Mouse (Mus musculus) MEL (cell line): Measurements from ENCODE around the gene Mxd4. TPM values are rescaled to one million over a fixed set of nuclear protein-coding genes. Genes with fewer than 3 reads are reported as not detected.
A peak's percentile ranks its signal among the peaks of the same experiment; 100 is the strongest.

ENCODE experiments used
- DNase-seq: peaks from one replicate; pipeline ENCODE4 v3.0.0; 2011; ENCODE audit warnings: low read depth, low spot score
- H3K27ac ChIP-seq: 2 replicates; pipeline ENCODE4 v1.5.1; 2012; ENCODE audit warnings: low read depth, mild to moderate bottlenecking, control low read depth, low read length, moderate library complexity; ENCODE audit not compliant: control insufficient read depth
- H3K27me3 ChIP-seq, 2 experiments: fragments of 150-350 bp in 1 of 2; sonication (generic) in 1 of 2; 2 replicates each; pipeline ENCODE4 v1.6.1; 2012; ENCODE audit warnings: low read length in 2 of 2, mild to moderate bottlenecking in 2 of 2, improper control_type of control experiment in 1 of 2, moderate library complexity in 1 of 2; ENCODE audit not compliant: insufficient read depth in 2 of 2, control insufficient read depth in 1 of 2
- H3K36me3 ChIP-seq, 2 experiments: 2 replicates each; pipeline ENCODE4 v1.6.1; 2012 to 2014; ENCODE audit warnings: low read length in 2 of 2, improper control_type of control experiment in 1 of 2, inconsistent platforms in 1 of 2, mild to moderate bottlenecking in 1 of 2; ENCODE audit not compliant: insufficient read depth in 2 of 2, control insufficient read depth in 1 of 2
- H3K4me1 ChIP-seq, 2 experiments: fragments of 150-350 bp in 1 of 2; sonication (generic) in 1 of 2; 2 replicates each; pipeline ENCODE4 v1.6.1; 2012; ENCODE audit warnings: low read length in 2 of 2, improper control_type of control experiment in 1 of 2, mild to moderate bottlenecking in 1 of 2; ENCODE audit not compliant: insufficient read depth in 2 of 2, control insufficient read depth in 1 of 2
- H3K4me3 ChIP-seq, 2 experiments: fragments of 150-350 bp in 1 of 2; sonication (generic) in 1 of 2; 2 replicates each; pipeline ENCODE4 v1.5.1; 2012; ENCODE audit warnings: low read depth in 2 of 2, low read length in 2 of 2, mild to moderate bottlenecking in 2 of 2, moderate library complexity in 2 of 2, control low read depth in 1 of 2, improper control_type of control experiment in 1 of 2; ENCODE audit not compliant: control insufficient read depth in 1 of 2, insufficient read depth in 1 of 2
- H3K79me2 ChIP-seq: 2 replicates; pipeline ENCODE4 v1.6.1; 2012; ENCODE audit warnings: mild to moderate bottlenecking, low read length, moderate library complexity; ENCODE audit not compliant: control insufficient read depth, poor library complexity, insufficient read depth
- H3K9ac ChIP-seq: 2 replicates; pipeline ENCODE4 v1.6.1; 2012; ENCODE audit warnings: low read depth, mild to moderate bottlenecking, control low read depth, low read length, moderate library complexity; ENCODE audit not compliant: control insufficient read depth, poor library complexity, severe bottlenecking
- H3K9me3 ChIP-seq: fragments of 150-350 bp; sonication (generic); replicated peaks from 2 replicates; pipeline ENCODE4 v1.6.1; 2012; ENCODE audit warnings: mild to moderate bottlenecking, low read length, improper control_type of control experiment, moderate library complexity; ENCODE audit not compliant: insufficient read depth
- BHLHE40 ChIP-seq: IDR thresholded peaks from 2 replicates; pipeline ENCODE4 v1.6.1; 2012; ENCODE audit warnings: low read depth, mild to moderate bottlenecking, inconsistent platforms, low read length, improper control_type of control experiment, borderline replicate concordance
- CHD1 ChIP-seq: IDR thresholded peaks from 2 replicates; pipeline ENCODE4 v1.6.1; 2012; ENCODE audit warnings: low read depth, mild to moderate bottlenecking, inconsistent platforms, low read length, improper control_type of control experiment
- CHD2 ChIP-seq: IDR thresholded peaks from 2 replicates; pipeline ENCODE4 v1.6.1; 2011; ENCODE audit warnings: low read length, improper control_type of control experiment
- CTCF ChIP-seq, 3 experiments: IDR thresholded peaks in 2 of 3; conservative IDR thresholded peaks in 1 of 3; 2 replicates each; pipeline ENCODE4 v1.5.1; 2011 to 2012; ENCODE audit warnings: low read length in 3 of 3, low read depth in 2 of 3, mild to moderate bottlenecking in 2 of 3, improper control_type of control experiment in 1 of 3, inconsistent platforms in 1 of 3, mixed read lengths in 1 of 3, moderate library complexity in 1 of 3; ENCODE audit not compliant: control insufficient read depth in 1 of 3, insufficient read depth in 1 of 3, poor library complexity in 1 of 3, severe bottlenecking in 1 of 3
- E2F4 ChIP-seq: IDR thresholded peaks from 2 replicates; pipeline ENCODE4 v1.6.1; 2011; ENCODE audit warnings: low read depth, low read length, improper control_type of control experiment, borderline replicate concordance
- ELF1 ChIP-seq: IDR thresholded peaks from 2 replicates; pipeline ENCODE4 v1.6.1; 2014; ENCODE audit warnings: low read depth, mild to moderate bottlenecking, inconsistent platforms, low read length, improper control_type of control experiment, moderate library complexity
- EP300 ChIP-seq, 2 experiments: IDR thresholded peaks; 2 replicates each; pipeline ENCODE4 v1.6.1; 2011; ENCODE audit warnings: improper control_type of control experiment in 2 of 2, low read length in 2 of 2, low read depth in 1 of 2, mild to moderate bottlenecking in 1 of 2
- GATA1 ChIP-seq: IDR thresholded peaks from 2 replicates; pipeline ENCODE4 v1.6.1; 2011; ENCODE audit warnings: low read depth, low read length, improper control_type of control experiment
- HCFC1 ChIP-seq: IDR thresholded peaks from 2 replicates; pipeline ENCODE4 v1.6.1; 2012; ENCODE audit warnings: low read depth, mild to moderate bottlenecking, inconsistent platforms, low read length, improper control_type of control experiment, moderate library complexity
- JUND ChIP-seq: IDR thresholded peaks from 2 replicates; pipeline ENCODE4 v1.6.1; 2011; ENCODE audit warnings: low read depth, mild to moderate bottlenecking, improper control_type of control experiment, low read length
- MAFK ChIP-seq: IDR thresholded peaks from 2 replicates; pipeline ENCODE4 v1.6.1; 2011; ENCODE audit warnings: low read depth, mild to moderate bottlenecking, low read length, improper control_type of control experiment, borderline replicate concordance
- MAX ChIP-seq: IDR thresholded peaks from 2 replicates; pipeline ENCODE4 v1.6.1; 2011; ENCODE audit warnings: low read length, improper control_type of control experiment
- MXI1 ChIP-seq: IDR thresholded peaks from 2 replicates; pipeline ENCODE4 v1.6.1; 2011; ENCODE audit warnings: mild to moderate bottlenecking, low read depth, low read length, improper control_type of control experiment
- NELFE ChIP-seq: IDR thresholded peaks from 2 replicates; pipeline ENCODE4 v1.6.1; 2011; ENCODE audit warnings: low read depth, low read length, improper control_type of control experiment
- NRF1 ChIP-seq: IDR thresholded peaks from 2 replicates; pipeline ENCODE4 v1.6.1; 2014; ENCODE audit warnings: low read depth, mild to moderate bottlenecking, inconsistent platforms, low read length, improper control_type of control experiment, moderate library complexity; ENCODE audit not compliant: poor library complexity, insufficient read depth, severe bottlenecking
- POLR2AphosphoS5 ChIP-seq: IDR thresholded peaks from 2 replicates; pipeline ENCODE4 v1.6.1; 2012; ENCODE audit warnings: low read depth, borderline replicate concordance, mild to moderate bottlenecking, inconsistent platforms, low read length, moderate library complexity, mixed read lengths
- RAD21 ChIP-seq: IDR thresholded peaks from 2 replicates; pipeline ENCODE4 v1.6.1; 2011; ENCODE audit warnings: mild to moderate bottlenecking, low read depth, low read length, improper control_type of control experiment
- RCOR1 ChIP-seq: IDR thresholded peaks from 2 replicates; pipeline ENCODE4 v1.6.1; 2012; ENCODE audit warnings: low read depth, mild to moderate bottlenecking, inconsistent platforms, low read length, improper control_type of control experiment
- SIN3A ChIP-seq: IDR thresholded peaks from 2 replicates; pipeline ENCODE4 v1.6.1; 2012; ENCODE audit warnings: low read length, improper control_type of control experiment, inconsistent platforms
- TAL1 ChIP-seq: IDR thresholded peaks from 2 replicates; pipeline ENCODE4 v1.6.1; 2012; ENCODE audit warnings: mild to moderate bottlenecking, inconsistent platforms, low read length, moderate library complexity, mixed read lengths
- USF1 ChIP-seq: IDR thresholded peaks from 2 replicates; pipeline ENCODE4 v1.6.1; 2014; ENCODE audit warnings: low read depth, mild to moderate bottlenecking, inconsistent platforms, low read length, improper control_type of control experiment, moderate library complexity
- USF2 ChIP-seq, 2 experiments: IDR thresholded peaks; 2 replicates each; pipeline ENCODE4 v1.6.1; 2011 to 2012; ENCODE audit warnings: improper control_type of control experiment in 2 of 2, low read length in 2 of 2, borderline replicate concordance in 1 of 2, inconsistent platforms in 1 of 2, low read depth in 1 of 2, mild to moderate bottlenecking in 1 of 2; ENCODE audit not compliant: insufficient read depth in 1 of 2
- ZMIZ1 ChIP-seq: IDR thresholded peaks from 2 replicates; pipeline ENCODE4 v1.6.1; 2012; ENCODE audit warnings: low read depth, mild to moderate bottlenecking, inconsistent platforms, low read length, improper control_type of control experiment, moderate library complexity
- ZNF384 ChIP-seq: IDR thresholded peaks from 2 replicates; pipeline ENCODE4 v1.6.1; 2012; ENCODE audit warnings: low read depth, mild to moderate bottlenecking, inconsistent platforms, low read length, improper control_type of control experiment
- polyA plus RNA-seq, 2 experiments: library from polyadenylated mRNA; stranded (reverse) in 1 of 2; unstranded in 1 of 2; fragments of >175 nt in 1 of 2; fragments of >200 nt in 1 of 2; gene quantifications; 2 replicates each; pipeline versions ENCODE4 v1.2.1 to v1.2.4; 2012; ENCODE audit warnings: low replicate concordance in 2 of 2, low read depth in 1 of 2; ENCODE audit not compliant: insufficient read length in 2 of 2, insufficient read depth in 1 of 2, missing spikeins in 1 of 2
- total RNA-seq: library from RNA; depleted of rRNA; stranded (reverse); fragments of 300-350 nt; gene quantifications from 2 replicates; pipeline ENCODE4 v1.2.3, GENCODE M21; 2012

The Mxd4 gene
- total and polyA plus RNA-seq, 3 experiments = 9.7 to 13.3 TPM; not detected in 1

DNA sequence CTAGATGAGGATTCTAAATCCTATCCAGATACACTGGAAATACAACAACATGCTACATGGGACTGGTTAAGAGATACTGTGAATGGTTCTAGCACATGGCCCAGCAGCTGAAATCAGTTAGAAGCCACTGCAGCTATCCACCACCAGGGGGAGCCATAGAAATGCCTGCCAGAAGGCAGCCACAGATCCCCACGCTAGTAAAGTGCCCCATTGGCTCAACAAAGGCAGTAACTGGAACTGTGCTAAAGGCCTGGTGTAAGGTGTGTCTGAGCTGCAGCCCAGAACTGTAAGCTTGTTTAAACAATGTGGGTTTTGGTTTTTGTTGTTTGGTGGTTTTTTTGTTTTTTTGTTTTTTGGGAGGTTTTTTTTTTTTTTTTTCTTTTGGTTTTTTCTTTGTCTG is 22.8 kb upstream of the Mxd4 start (continued):
- TF ChIP-seq CHD1 (no peak), MXI1 (no peak), CTCF (IDR thresholded peaks at IDR 0.05 in 2 of 3, conservative IDR thresholded peaks at IDR 0.05 in 1 of 3; ENCODE audit: control insufficient read depth in 1 of 3, insufficient read depth in 1 of 3, low read depth in 2 of 3, low read length in 3 of 3, poor library complexity in 1 of 3, severe bottlenecking in 1 of 3) (peak; percentile 99), BHLHE40 (no peak), POLR2AphosphoS5 (no peak), MAX (peak; percentile 60)

DNA sequence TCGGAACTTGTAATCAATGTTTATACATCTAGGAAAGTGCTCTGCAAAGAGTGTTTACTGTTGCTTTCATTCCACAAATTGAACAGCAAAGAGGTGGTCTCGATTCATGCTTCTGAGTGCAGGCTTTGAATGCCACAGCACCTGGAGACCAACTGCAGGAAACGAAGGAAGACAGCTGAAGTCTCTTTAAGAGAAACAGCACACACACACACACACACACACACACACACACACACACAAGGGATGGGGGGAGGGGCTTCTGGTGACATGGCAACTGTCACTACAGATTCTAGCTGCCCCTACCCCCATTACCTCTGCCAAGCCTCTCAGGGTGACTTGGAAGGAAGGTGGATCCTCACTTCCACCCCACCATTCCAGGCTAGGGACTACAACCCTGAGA is 20.0 kb upstream of the Mxd4 start:
- H3K36me3 ChIP-seq = no peaks in the 10 kb centered on the region
- no peak overlapping the region for H3K9ac ChIP-seq
- TF ChIP-seq RCOR1 (no peak), ELF1 (no peak), MAFK (no peak), USF1 (no peak), HCFC1 (no peak), RAD21 (no peak), MAX (no peak)
- H3K4me1 ChIP-seq = no peaks in the 10 kb centered on the region
- H3K9me3 ChIP-seq = no peaks in the 10 kb centered on the region
- H3K27me3 ChIP-seq = peaks cover 2 to 3% of the 10 kb centered on the region in 2 experiments; a peak in 3 of 4 replicates
- H3K4me3 ChIP-seq = no peak overlapping the region
- no peaks in the 10 kb centered on the region for H3K79me2 ChIP-seq
- no peak for DNase-seq
- no peak overlapping the region for H3K27ac ChIP-seq

DNA sequence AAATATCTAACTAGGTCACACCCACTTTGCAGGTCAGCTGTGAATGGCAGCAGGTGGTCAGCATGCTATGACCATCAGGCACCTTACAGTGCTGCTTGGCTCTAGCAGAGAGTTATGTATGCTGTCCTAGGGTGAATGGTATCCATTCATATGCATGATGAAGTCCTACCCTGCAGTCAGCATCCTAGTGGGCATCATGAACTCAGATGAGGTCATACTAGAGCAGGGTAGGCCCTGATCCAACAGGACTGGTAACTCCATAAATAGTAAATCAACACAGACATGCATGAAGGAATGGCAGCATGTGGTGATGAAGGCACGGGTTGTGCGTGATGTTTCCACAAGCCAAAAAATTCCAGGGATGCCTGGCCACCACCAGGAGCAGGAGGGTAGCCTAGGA is 18.3 kb upstream of the Mxd4 start:
- no peak for TF ChIP-seq NELFE
- no peak for TF ChIP-seq JUND
- TF ChIP-seq GATA1 = no peak
- TF ChIP-seq CHD2 = no peak
- TF ChIP-seq TAL1 = no peak
- no peak for TF ChIP-seq NRF1
- TF ChIP-seq E2F4 = no peak
- no peak for TF ChIP-seq SIN3A
- no peak for TF ChIP-seq USF2 (IDR thresholded peaks at IDR 0.05; ENCODE audit: borderline replicate concordance in 1 of 2, insufficient read depth in 1 of 2, low read depth in 1 of 2, low read length in 2 of 2)
- no peak for TF ChIP-seq MAFK
- no peak for TF ChIP-seq ZNF384
- no peak for TF ChIP-seq MAX
- TF ChIP-seq USF1 = no peak
- no peak for TF ChIP-seq HCFC1
- no peak for TF ChIP-seq POLR2AphosphoS5
- TF ChIP-seq EP300 (IDR thresholded peaks at IDR 0.05; ENCODE audit: low read depth in 1 of 2, low read length in 2 of 2) = no peak
- TF ChIP-seq RCOR1 = no peak
- no peak for TF ChIP-seq ZMIZ1
- TF ChIP-seq, all 39 proteins: peak for 0

More for the DNA sequence above, 18.3 kb upstream of the Mxd4 start:
- Histone ChIP-seq H3K27ac (no peak overlapping the region), H3K79me2 (no peaks in the 10 kb centered on the region), H3K9me3 (no peaks in the 10 kb centered on the region), H3K9ac (no peak overlapping the region), H3K36me3 (no peaks in the 10 kb centered on the region), H3K27me3 (peaks cover 2 to 3% of the 10 kb centered on the region in 2 experiments; a peak in 3 of 4 replicates), H3K4me3 (no peak overlapping the region), H3K4me1 (no peaks in the 10 kb centered on the region)
- DNase-seq = no peak
